Mouse (Mus musculus) gonadal fat pad, adult 2 months (tissue): Measurements from ENCODE around the gene Brat1. TPM values are rescaled to one million over a fixed set of nuclear protein-coding genes. Genes with fewer than 3 reads are reported as not detected.
A peak's percentile ranks its signal among the peaks of the same experiment; 100 is the strongest.

Source experiments
- DNase-seq: peaks from one replicate; pipeline ENCODE4 v3.0.0-alpha.2; 2012; ENCODE audit warnings: low read depth
- polyA plus RNA-seq: library from polyadenylated mRNA; depleted of rRNA; stranded (reverse); fragments of >200 nt; gene quantifications from 2 replicates; pipeline ENCODE4 v1.2.3, GENCODE M21; 2012; rRNA removed

Gene Brat1
- polyA plus RNA-seq, 1 experiment, result 33.7 TPM

- DNase-seq, result peak; percentile 79
These were observed 38.9 kb downstream of the Brat1 start for GRCm38 (mm10) chr5:140743706-140744131.

GRCm38 (mm10) chr5:140748425-140748824 lies 43.6 kb downstream of the Brat1 start:
- no peak for DNase-seq

- no peak for DNase-seq
These were observed 44.5 kb downstream of the Brat1 start for GRCm38 (mm10) chr5:140749062-140749875.

DNA sequence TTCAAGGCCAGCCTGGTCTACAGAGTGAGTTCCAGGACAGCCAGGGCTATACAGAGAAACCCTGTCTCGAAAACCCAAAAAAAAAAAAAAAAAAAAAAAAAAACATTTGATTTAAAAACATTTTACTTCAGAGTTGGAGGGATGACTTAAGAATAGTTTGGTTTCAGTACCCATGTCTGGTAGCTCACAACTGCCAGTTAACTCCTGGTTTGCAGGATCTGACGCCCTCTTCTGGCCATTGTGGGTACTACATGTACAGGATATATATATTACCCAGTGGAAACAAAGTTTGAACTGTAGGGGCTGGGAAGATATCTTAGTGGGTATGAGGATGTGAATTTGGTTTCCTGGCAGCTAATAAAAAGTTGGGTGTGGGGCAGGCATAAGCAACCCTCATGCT lies 46.1 kb downstream of the Brat1 start:
- no peak for DNase-seq

DNA sequence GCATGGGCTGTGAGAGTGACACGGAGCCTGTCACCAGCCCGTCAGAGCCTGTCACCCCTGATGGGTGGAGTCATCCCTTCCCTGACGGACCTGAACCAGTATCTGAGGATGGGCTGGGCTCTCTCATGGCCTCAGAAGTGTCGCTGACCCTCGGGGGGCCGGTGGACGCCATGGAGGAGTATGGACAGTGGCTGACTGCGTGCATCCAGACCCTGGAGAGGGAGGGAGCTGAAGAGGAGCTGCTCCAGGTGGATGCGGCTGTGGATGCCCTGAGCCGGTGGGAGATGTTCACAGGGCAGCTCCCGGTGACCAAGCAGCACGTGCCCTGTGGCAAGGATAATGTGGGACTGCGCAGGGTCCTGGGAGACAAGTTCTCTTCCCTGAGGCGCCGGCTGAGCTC lies 47.2 kb downstream of the Brat1 start:
- DNase-seq, result no peak

- DNase-seq, result no peak
These were observed 47.8 kb downstream of the Brat1 start for GRCm38 (mm10) chr5:140752639-140753038.

DNA sequence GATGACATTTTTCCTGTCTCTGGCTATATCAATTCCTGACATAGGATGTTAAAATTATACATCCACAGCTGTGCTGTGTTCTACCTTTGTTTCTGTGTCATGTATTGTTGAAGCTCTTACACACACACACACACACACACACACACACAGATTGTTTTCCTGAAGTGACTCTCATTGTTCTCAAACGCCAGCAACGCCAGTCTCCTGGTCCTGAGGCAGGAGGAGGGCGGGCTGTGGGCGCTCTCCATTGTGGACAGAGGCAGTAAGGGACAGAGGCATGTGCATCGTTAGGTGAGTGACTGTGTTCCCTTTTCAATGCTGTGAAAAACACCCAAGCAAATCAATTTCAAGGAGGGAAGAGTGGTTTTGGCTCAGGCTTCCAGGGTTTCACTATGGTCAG lies 48.4 kb downstream of the Brat1 start:
- DNase-seq, result no peak

GRCm38 (mm10) chr5:140758864-140759263 lies 54.1 kb downstream of the Brat1 start:
- no peak for DNase-seq

DNA sequence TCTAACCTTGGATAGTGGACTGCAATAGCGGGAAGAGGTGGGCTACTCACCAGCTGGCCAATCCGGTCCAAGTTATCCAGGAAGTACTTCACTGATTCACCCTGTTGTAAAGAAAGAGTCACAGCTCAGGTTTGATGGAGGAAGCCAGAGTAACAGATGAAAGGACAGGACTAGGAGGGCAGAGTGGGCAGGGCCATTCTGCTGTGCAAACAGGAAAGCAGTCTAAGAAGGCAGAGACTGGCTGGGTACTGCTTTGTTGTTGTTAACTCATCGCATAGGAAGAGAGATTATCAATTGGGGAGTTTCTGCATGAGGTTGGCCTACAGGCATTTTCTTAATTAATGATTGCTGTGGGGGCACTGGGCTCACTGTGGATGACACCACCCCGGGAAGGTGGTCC lies 57.7 kb downstream of the Brat1 start:
- no peak for DNase-seq

GRCm38 (mm10) chr5:140764921-140765613 lies 60.3 kb downstream of the Brat1 start:
- no peak for DNase-seq

- DNase-seq, result no peak
These were observed 61.8 kb downstream of the Brat1 start for GRCm38 (mm10) chr5:140766566-140766965.

DNA sequence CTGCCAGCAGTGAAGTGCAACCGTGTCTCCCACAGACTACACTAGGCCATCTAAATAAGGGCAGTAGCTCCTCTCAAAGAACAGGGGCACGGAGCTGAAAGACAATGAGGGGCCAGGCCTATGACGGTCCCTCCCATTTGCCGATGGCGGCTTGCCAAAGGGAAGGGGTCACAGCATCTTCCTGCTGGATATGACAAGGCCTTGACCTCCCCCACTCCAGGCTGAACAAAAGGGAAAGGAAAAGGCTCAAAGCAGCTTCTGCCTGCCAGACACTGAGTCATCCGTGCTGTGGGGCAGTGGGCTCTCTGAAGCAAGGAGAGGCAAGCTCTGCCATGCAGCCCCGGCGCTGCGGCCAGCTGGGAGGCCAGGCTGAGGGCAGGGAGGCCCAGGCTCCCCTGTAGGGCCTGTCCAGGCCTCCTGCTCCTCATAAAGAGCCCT lies 62.9 kb downstream of the Brat1 start:
- DNase-seq, result no peak

GRCm38 (mm10) chr5:140768333-140768732 lies 63.5 kb downstream of the Brat1 start:
- DNase-seq, result no peak

Other genes with a start within 250 kb of the Brat1 start
- 43.6 and 48.9 TPM in 2 replicates for gene Chst12, start 199.5 kb upstream of the Brat1 start, polyA plus RNA-seq
- not detected in 2 replicates for gene Grifin, start 139.9 kb upstream of the Brat1 start, polyA plus RNA-seq
- gene Lfng, start 97.7 kb upstream of the Brat1 start, polyA plus RNA-seq, result 53.1 and 66.0 TPM in 2 replicates
- gene Ttyh3, start 56.0 kb upstream of the Brat1 start, polyA plus RNA-seq, result 59.6 and 77.6 TPM in 2 replicates
- gene Iqce, start 2.6 kb upstream of the Brat1 start, polyA plus RNA-seq, result 13.4 and 14.8 TPM in 2 replicates
- gene Amz1, start 19.1 kb downstream of the Brat1 start, polyA plus RNA-seq, result 1.8 TPM in 2 replicates
- gene Gna12, start 125.4 kb downstream of the Brat1 start, polyA plus RNA-seq, result 86.9 and 87.5 TPM in 2 replicates